Mouse (Mus musculus) kidney, adult 2 months (tissue): ENCODE measurements at regions not wholly inside any gene's neighbourhood (a gene's known extent, or its start where the extent isn't known, plus 50 kb on each side); places are given as distances from the start of the nearest gene placed in this dataset.

Experiments
- CTCF ChIP-seq: fragments of 200-500 bp; conservative IDR thresholded peaks from 2 replicates; pipeline ENCODE4 v1.5.1; 2011; ENCODE audit warnings: low read depth, mild to moderate bottlenecking, control low read depth, low read length, moderate library complexity, mixed read lengths; ENCODE audit not compliant: insufficient read depth, insufficient read length
- POLR2A ChIP-seq: fragments of 200-500 bp; IDR thresholded peaks from one replicate; pipeline ENCODE4 v1.6.1; 2011; ENCODE audit warnings: low read depth, low read length, control low read depth

DNA sequence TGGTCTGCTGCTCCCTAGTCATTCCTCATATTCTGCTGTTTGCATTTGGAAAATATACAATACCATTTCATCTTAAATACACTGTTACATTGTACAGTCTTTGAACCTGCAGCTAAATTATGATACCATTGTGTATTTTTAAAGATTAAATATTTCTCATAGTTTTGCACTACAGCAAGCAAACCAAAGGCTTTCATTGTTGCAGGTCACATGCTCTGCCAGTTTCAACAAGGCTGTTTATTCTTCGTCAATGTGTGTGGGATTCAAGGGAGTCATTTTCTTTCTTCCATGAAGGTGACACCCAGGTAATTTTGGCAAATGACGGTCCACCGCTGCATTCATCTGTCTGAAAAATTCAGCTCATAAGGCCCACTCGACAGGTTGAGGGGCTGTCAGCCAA, 200.9 kb upstream of the Lrig1 start:
- TF ChIP-seq CTCF (no peak), POLR2A (no peak)
